Mouse (Mus musculus) forebrain, embryonic 16.5 days (tissue): Measurements from ENCODE around the gene Hirip3. TPM values are rescaled to one million over a fixed set of nuclear protein-coding genes. Genes with fewer than 3 reads are reported as not detected.
A peak's percentile ranks its signal among the peaks of the same experiment; 100 is the strongest.

Experiments used
- ATAC-seq: fragments of 200-750 bp; cut with Nextera tagmentation; 2 replicates; pipeline ENCODE4 v1.8.0; 2017; ENCODE audit warnings: mild to moderate bottlenecking, moderate library complexity
- H3K27ac ChIP-seq: fragments of 300-500 bp; sonication (generic); 2 replicates; pipeline ENCODE4 v1.5.1; 2014; ENCODE audit warnings: low read length, control low read depth
- H3K27me3 ChIP-seq: fragments of 300-500 bp; sonication (generic); replicated peaks from 2 replicates; pipeline ENCODE4 v1.6.1; 2014; ENCODE audit warnings: low read length; ENCODE audit not compliant: control insufficient read depth, insufficient read depth
- H3K36me3 ChIP-seq: fragments of 300-500 bp; sonication (generic); 2 replicates; pipeline ENCODE4 v1.6.1; 2014; ENCODE audit not compliant: control insufficient read depth, insufficient read depth
- H3K4me1 ChIP-seq: fragments of 300-500 bp; sonication (generic); replicated peaks from 2 replicates; pipeline ENCODE4 v1.6.1; 2014; ENCODE audit warnings: low read length; ENCODE audit not compliant: control insufficient read depth, insufficient read depth
- H3K4me2 ChIP-seq: fragments of 300-500 bp; sonication (generic); 2 replicates; pipeline ENCODE4 v1.6.1; 2014; ENCODE audit warnings: mild to moderate bottlenecking, low read length, control low read depth
- H3K4me3 ChIP-seq: fragments of 300-500 bp; sonication (generic); replicated peaks from 2 replicates; pipeline ENCODE4 v1.5.1; 2014; ENCODE audit warnings: mild to moderate bottlenecking, low read length, control low read depth
- H3K9ac ChIP-seq: fragments of 300-500 bp; sonication (generic); replicated peaks from 2 replicates; pipeline ENCODE4 v1.6.1; 2014; ENCODE audit warnings: low read depth, low read length, control low read depth
- H3K9me3 ChIP-seq: fragments of 300-500 bp; sonication (generic); 2 replicates; pipeline ENCODE4 v1.6.1; 2016; ENCODE audit warnings: low read length; ENCODE audit not compliant: control insufficient read depth
- WGBS: fragments of 180-500 bp; shearing (Covaris S2); extraction: QIAGEN DNeasy Blood & Tissue Kit; methylation state at CpG from one replicate; pipeline ENCODE4 v1.1.7; 2014; 5-methylcytosine and 5-hydroxymethylcytosine counted together
- polyA plus RNA-seq: library from polyadenylated mRNA; unstranded; fragments of >200 nt; fragmentation: Nextera tagmentation; extraction: Ambion mirVana; gene quantifications from 2 replicates; pipeline ENCODE4 v1.2.1, GENCODE M21; 2015

Gene Hirip3
- polyA plus RNA-seq, result 25.6 and 28.1 TPM in 2 replicates

DNA sequence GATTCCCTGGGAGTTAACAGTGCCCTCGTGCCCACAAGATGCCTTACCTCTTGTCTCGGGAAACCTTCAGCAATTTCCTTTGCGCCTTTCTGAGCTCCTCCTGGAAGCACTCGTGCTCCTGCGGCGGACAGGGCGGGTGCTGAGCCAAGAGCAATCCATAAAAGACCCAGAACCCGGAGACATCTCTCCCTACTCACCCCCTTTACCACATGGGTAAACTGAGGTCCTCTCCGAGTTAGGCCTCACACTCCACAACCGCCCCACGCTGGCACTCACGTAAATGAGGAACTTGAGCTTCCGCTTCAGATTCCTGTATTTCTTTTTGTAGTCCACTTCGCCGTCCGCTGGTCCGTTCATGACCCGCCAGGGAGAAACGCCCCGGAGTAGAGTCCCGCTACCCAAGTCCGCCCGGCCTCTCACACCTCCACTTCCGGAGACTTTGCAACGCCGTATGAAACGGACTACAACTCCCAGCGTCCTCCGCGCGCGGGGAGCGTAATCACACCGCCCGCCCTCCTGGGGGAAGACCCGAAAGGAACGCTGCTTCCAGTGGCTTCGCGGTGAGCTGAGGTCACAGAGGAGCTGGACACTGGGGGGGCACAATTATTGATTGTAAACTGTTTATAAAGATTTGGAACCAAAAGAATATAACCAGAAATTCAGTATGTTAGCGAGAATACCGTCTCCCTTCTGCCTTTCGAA is at the start of gene Hirip3:
Gene Hirip3 (plus strand): TSS at position 544 of the 702 bp plus-strand sequence.
- Histone ChIP-seq H3K27ac (peak within 1 kb of the TSS; percentile 87), H3K4me3 (peak within 1 kb of the TSS; percentile 76), H3K9ac (peak within 1 kb of the TSS; percentile 67), H3K4me2 (peak within 1 kb of the TSS; percentile 87), H3K27me3 (no peaks in the 10 kb centered on the region), H3K4me1 (peaks cover 22% of the 10 kb centered on the region), H3K9me3 (no peaks in the 10 kb centered on the region), H3K36me3 (peaks cover 8% of the 10 kb centered on the region; the same call in 1 of the 2 replicates)
- peak; percentile 92 for ATAC-seq
- 3% methylated on average over 42 of the region's 42 CpGs for WGBS

GRCm38 (mm10) chr7:126815726-126816222 is 46.0 kb upstream of the Hirip3 start:
- no peaks in the 10 kb centered on the region for H3K4me1 ChIP-seq
- no peak for ATAC-seq
- H3K4me3 ChIP-seq, result no peak overlapping the region
- WGBS, result 62% methylated on average over 8 of the region's 8 CpGs
- H3K36me3 ChIP-seq, result no peaks in the 10 kb centered on the region
- no peak overlapping the region for H3K27ac ChIP-seq
- no peaks in the 10 kb centered on the region for H3K9me3 ChIP-seq
- no peak overlapping the region for H3K9ac ChIP-seq
- no peaks in the 10 kb centered on the region for H3K27me3 ChIP-seq
- no peak overlapping the region for H3K4me2 ChIP-seq

- Histone ChIP-seq H3K4me2 (no peak overlapping the region), H3K36me3 (no peaks in the 10 kb centered on the region), H3K9ac (no peak overlapping the region), H3K4me1 (no peaks in the 10 kb centered on the region), H3K9me3 (no peaks in the 10 kb centered on the region), H3K4me3 (no peak overlapping the region), H3K27ac (no peak overlapping the region), H3K27me3 (no peaks in the 10 kb centered on the region)
- WGBS, result 81% methylated on average over 8 of the region's 8 CpGs
- no peak for ATAC-seq
Observed at GRCm38 (mm10) chr7:126816494-126816893, 45.3 kb upstream of the Hirip3 start.

DNA sequence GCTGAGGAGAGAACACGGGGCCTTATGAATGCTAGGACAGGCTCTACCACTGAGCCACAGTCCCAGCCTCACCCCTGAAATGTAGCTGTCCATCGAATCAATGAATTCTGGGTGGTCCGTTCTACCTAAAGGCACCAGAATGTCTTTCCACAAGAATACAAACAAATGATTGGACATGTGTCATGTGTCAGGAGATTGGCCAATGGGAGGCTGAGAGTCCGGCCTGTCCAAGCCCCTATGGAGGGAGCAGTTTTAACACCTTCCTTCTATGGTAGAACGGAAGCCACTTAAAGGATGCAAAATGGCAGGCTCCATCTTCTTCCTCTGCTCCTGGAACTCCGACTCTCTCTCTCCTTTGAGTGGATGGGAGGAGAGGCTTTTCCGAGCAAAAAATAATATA is 44.2 kb upstream of the Hirip3 start:
- Histone ChIP-seq H3K27me3 (no peaks in the 10 kb centered on the region), H3K36me3 (no peaks in the 10 kb centered on the region), H3K27ac (no peak overlapping the region), H3K4me1 (peaks cover 7% of the 10 kb centered on the region), H3K9me3 (no peaks in the 10 kb centered on the region), H3K9ac (no peak overlapping the region), H3K4me2 (no peak overlapping the region), H3K4me3 (no peak overlapping the region)
- 88% methylated on average over 7 of the region's 7 CpGs for WGBS
- ATAC-seq, result no peak

- Histone ChIP-seq H3K27me3 (no peaks in the 10 kb centered on the region), H3K4me3 (no peak overlapping the region), H3K27ac (no peak overlapping the region), H3K4me2 (no peak overlapping the region), H3K9me3 (no peaks in the 10 kb centered on the region), H3K36me3 (no peaks in the 10 kb centered on the region), H3K9ac (no peak overlapping the region), H3K4me1 (peaks cover 11% of the 10 kb centered on the region)
- WGBS, result 35% methylated on average over 1 of the region's 1 CpGs
- no peak for ATAC-seq
Observed at GRCm38 (mm10) chr7:126818818-126819217, 43.0 kb upstream of the Hirip3 start.

- 22% methylated on average over 7 of the region's 7 CpGs for WGBS
- Histone ChIP-seq H3K4me1 (peaks cover 28% of the 10 kb centered on the region), H3K9ac (no peak overlapping the region)
Observed at GRCm38 (mm10) chr7:126821835-126822511, 39.8 kb upstream of the Hirip3 start.

DNA sequence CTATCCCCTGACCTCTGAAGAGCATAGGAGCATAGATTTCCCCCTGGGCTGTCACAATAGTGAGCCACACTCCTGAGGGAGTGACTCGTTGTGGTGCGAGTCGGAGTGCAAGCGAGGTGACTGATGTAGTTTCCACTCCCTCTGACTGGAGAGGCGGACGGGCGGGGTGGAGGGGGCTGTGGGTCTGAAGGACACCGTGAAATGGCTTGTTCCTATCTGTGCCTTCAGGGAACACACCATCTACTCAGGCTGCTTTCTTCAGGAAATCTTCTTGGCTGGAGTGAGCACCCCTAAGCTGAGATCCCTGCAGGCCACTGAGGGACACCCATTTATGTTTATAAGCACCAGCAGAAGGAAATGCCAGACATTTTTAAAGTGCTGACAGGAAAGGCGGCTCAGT is 39.0 kb upstream of the Hirip3 start:
- Histone ChIP-seq H3K4me3 (peak overlapping the region; percentile 79), H3K9me3 (no peaks in the 10 kb centered on the region), H3K27ac (no peak overlapping the region), H3K9ac (peak overlapping the region; percentile 80), H3K36me3 (no peaks in the 10 kb centered on the region), H3K4me2 (peak overlapping the region; percentile 75), H3K4me1 (peaks cover 28% of the 10 kb centered on the region), H3K27me3 (no peaks in the 10 kb centered on the region)
- ATAC-seq, result peak; percentile 32
- WGBS, result 20% methylated on average over 9 of the region's 9 CpGs

More at GRCm38 (mm10) chr7:126821835-126822511, 39.8 kb upstream of the Hirip3 start:
- H3K27ac ChIP-seq, result no peak overlapping the region
- no peaks in the 10 kb centered on the region for H3K27me3 ChIP-seq
- peak; percentile 26; the same call in 1 of the 2 replicates for ATAC-seq
- no peak overlapping the region; the same call in 1 of the 2 replicates for H3K4me2 ChIP-seq
- no peaks in the 10 kb centered on the region for H3K36me3 ChIP-seq
- no peaks in the 10 kb centered on the region for H3K9me3 ChIP-seq
- no peak overlapping the region for H3K4me3 ChIP-seq

GRCm38 (mm10) chr7:126823202-126823711 is 38.5 kb upstream of the Hirip3 start:
- Histone ChIP-seq H3K4me1 (peaks cover 28% of the 10 kb centered on the region), H3K4me2 (peak overlapping the region; percentile 75), H3K27ac (peak overlapping the region; percentile 67; the same call in 1 of the 2 replicates), H3K27me3 (no peaks in the 10 kb centered on the region), H3K9me3 (no peaks in the 10 kb centered on the region), H3K36me3 (no peaks in the 10 kb centered on the region), H3K9ac (peak overlapping the region; percentile 80), H3K4me3 (peak overlapping the region; percentile 79)
- peak; percentile 83 for ATAC-seq
- WGBS, result under 1% methylated on average over 17 of the region's 19 CpGs

DNA sequence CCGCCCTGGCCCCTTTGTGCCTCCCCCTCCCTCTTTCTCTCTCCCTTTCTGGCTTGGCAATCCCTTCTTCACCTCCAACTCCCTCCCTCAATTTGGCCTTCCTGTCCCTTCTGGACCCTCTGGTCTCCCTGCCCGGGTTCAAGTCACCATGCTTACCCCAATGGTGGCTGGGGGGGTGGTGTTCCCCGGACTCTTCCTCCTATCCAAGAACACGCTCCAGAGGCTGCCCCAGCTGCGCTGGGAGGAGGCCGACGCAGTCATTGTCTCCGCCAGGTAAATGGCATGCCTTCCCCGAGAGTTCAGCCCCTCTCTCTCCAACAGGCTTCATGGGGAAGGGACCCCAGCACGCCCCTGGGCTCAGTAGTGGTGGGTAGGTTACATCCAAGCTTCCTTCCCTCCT is 37.8 kb upstream of the Hirip3 start:
- Histone ChIP-seq H3K4me1 (peaks cover 28% of the 10 kb centered on the region), H3K9me3 (no peaks in the 10 kb centered on the region), H3K27ac (peak overlapping the region; percentile 9; the same call in 1 of the 2 replicates), H3K4me2 (peak overlapping the region; percentile 75), H3K4me3 (peak overlapping the region; percentile 79), H3K27me3 (no peaks in the 10 kb centered on the region), H3K9ac (peak overlapping the region; percentile 80), H3K36me3 (no peaks in the 10 kb centered on the region)
- ATAC-seq, result no peak
- 4% methylated on average over 10 of the region's 10 CpGs for WGBS
